Mouse (Mus musculus): ENCODE results near the gene Hist1h2bl.

GRCm38 (mm10) chr13:21733466-21733865, 17.5 kb upstream of the Hist1h2bl start:
- TF ChIP-seq POLR2A (IDR thresholded peaks at IDR 0.05; ENCODE audit: low read depth, low read length) (no peak), CTCF (IDR thresholded peaks at IDR 0.05; ENCODE audit: extremely low read depth, insufficient read depth, insufficient read length, insufficient replicate concordance) (no peak)

Data from spleen, adult 2 months (tissue).